Mouse (Mus musculus) embryonic facial prominence, embryonic 10.5 days (tissue): Measurements from ENCODE around the gene St6galnac3. TPM values are rescaled to one million over a fixed set of nuclear protein-coding genes. Genes with fewer than 3 reads are reported as not detected.
A peak's percentile ranks its signal among the peaks of the same experiment; 100 is the strongest.

Experiments
- DNase-seq: peaks from one replicate; pipeline ENCODE4 v3.0.0-alpha.2; 2017; ENCODE audit warnings: low spot score
- H3K27ac ChIP-seq: fragments of 300-500 bp; sonication (generic); replicated peaks from 2 replicates; pipeline ENCODE4 v1.5.1; 2016; ENCODE audit warnings: mild to moderate bottlenecking
- H3K27me3 ChIP-seq: fragments of 300-500 bp; sonication (generic); replicated peaks from 2 replicates; pipeline ENCODE4 v1.6.1; 2016; ENCODE audit warnings: low read depth, mild to moderate bottlenecking; ENCODE audit not compliant: poor library complexity, severe bottlenecking
- H3K36me3 ChIP-seq: fragments of 300-500 bp; sonication (generic); replicated peaks from 2 replicates; pipeline ENCODE4 v1.6.1; 2016; ENCODE audit warnings: mild to moderate bottlenecking, moderate library complexity
- H3K4me1 ChIP-seq: fragments of 300-500 bp; sonication (generic); 2 replicates; pipeline ENCODE4 v1.6.1; 2016
- H3K4me3 ChIP-seq: fragments of 300-500 bp; sonication (generic); 2 replicates; pipeline ENCODE4 v1.5.1; 2016; ENCODE audit warnings: mild to moderate bottlenecking, moderate library complexity
- H3K9me3 ChIP-seq: fragments of 300-500 bp; sonication (generic); 2 replicates; pipeline ENCODE4 v1.6.1; 2016; ENCODE audit warnings: mild to moderate bottlenecking
- WGBS: fragments of 180-500 bp; shearing (Covaris S2); methylation state at CpG from one replicate; pipeline ENCODE4 v1.1.7; 2016; 5-methylcytosine and 5-hydroxymethylcytosine counted together
- polyA plus RNA-seq: library from polyadenylated mRNA; unstranded; fragments of >200 nt; fragmentation: Nextera tagmentation; extraction: Ambion mirVana; gene quantifications from 2 replicates; pipeline ENCODE4 v1.2.1, GENCODE M21; 2016

Gene St6galnac3
- polyA plus RNA-seq, 1 experiment from 2014 or later = 54.1 TPM

GRCm38 (mm10) chr3:153701752-153702740 lies 22.9 kb downstream of the St6galnac3 start:
- Histone ChIP-seq H3K27ac (peak overlapping the region; percentile 63), H3K36me3 (peaks cover 27% of the 10 kb centered on the region; the same call in 1 of the 2 replicates), H3K4me3 (no peak overlapping the region), H3K4me1 (peaks cover 87% of the 10 kb centered on the region), H3K9me3 (no peaks in the 10 kb centered on the region), H3K27me3 (no peaks in the 10 kb centered on the region)
- DNase-seq = peak; percentile 35
- WGBS = 46% methylated on average over 15 of the region's 15 CpGs

DNA sequence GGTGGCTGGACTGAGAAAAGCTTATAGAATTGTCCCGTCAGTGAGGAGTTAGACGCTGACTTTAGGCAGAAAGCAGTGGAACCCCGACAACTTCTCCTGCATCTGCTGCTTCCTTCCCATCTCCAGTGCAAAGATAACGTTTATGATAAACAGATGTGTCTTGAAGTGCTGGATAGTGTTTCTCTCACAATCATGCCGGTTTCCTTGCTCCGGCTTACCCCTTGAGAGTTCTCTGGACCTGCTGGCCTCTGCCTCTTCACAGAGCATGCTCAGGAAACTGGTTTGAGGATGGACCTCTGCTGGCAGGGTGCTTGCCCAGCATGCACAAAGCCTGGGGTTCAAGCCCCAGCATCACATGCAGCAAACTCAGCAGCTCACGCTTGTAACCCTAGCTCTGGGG lies 23.8 kb downstream of the St6galnac3 start:
- Histone ChIP-seq H3K27me3 (no peaks in the 10 kb centered on the region), H3K36me3 (peaks cover 27% of the 10 kb centered on the region; the same call in 1 of the 2 replicates), H3K27ac (peak overlapping the region; percentile 63; the same call in 1 of the 2 replicates), H3K4me1 (peaks cover 79% of the 10 kb centered on the region), H3K4me3 (no peak overlapping the region), H3K9me3 (no peaks in the 10 kb centered on the region)
- DNase-seq = peak; percentile 35
- WGBS = 44% methylated on average over 7 of the region's 7 CpGs

GRCm38 (mm10) chr3:153699086-153699485 lies 25.9 kb downstream of the St6galnac3 start:
- Histone ChIP-seq H3K27me3 (no peaks in the 10 kb centered on the region), H3K36me3 (peaks cover 26% of the 10 kb centered on the region), H3K27ac (no peak overlapping the region), H3K9me3 (no peaks in the 10 kb centered on the region), H3K4me1 (peaks cover 69% of the 10 kb centered on the region), H3K4me3 (no peak overlapping the region)
- 71% methylated on average over 8 of the region's 8 CpGs for WGBS
- DNase-seq = no peak

DNA sequence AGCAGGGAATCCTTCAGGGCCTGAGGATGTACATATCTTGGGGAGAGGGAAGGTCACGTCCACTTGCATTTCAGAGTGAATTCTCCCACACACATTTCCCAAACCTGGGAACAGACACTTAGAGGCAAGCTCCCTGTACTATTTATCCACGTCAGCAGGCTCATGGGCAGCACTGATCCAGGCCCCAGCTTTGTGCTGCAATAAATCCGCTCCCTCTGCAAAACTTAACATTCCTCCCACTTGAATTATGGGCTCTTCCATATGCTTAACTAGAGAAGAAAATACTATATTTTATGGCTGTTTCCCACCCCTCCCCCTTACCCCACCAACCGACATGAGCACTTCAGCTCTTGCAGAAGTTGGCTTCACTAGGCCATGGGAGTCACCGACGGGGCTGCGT lies 32.0 kb downstream of the St6galnac3 start:
- Histone ChIP-seq H3K27ac (peak overlapping the region; percentile 75), H3K36me3 (peaks cover 11% of the 10 kb centered on the region), H3K9me3 (no peaks in the 10 kb centered on the region), H3K4me3 (no peak overlapping the region), H3K27me3 (no peaks in the 10 kb centered on the region), H3K4me1 (peaks cover 67% of the 10 kb centered on the region)
- WGBS = 66% methylated on average over 7 of the region's 7 CpGs
- no peak for DNase-seq

GRCm38 (mm10) chr3:153692206-153692813 lies 32.7 kb downstream of the St6galnac3 start:
- peak; percentile 49 for DNase-seq
- Histone ChIP-seq H3K36me3 (peaks cover 7% of the 10 kb centered on the region), H3K4me1 (peaks cover 62% of the 10 kb centered on the region), H3K27me3 (no peaks in the 10 kb centered on the region), H3K4me3 (no peak overlapping the region), H3K27ac (peak overlapping the region; percentile 75), H3K9me3 (no peaks in the 10 kb centered on the region)
- WGBS = 29% methylated on average over 11 of the region's 11 CpGs

- 24% methylated on average over 4 of the region's 4 CpGs for WGBS
- peak overlapping the region; percentile 75 for H3K27ac ChIP-seq
Observed at GRCm38 (mm10) chr3:153691537-153691936, 33.4 kb downstream of the St6galnac3 start.

DNA sequence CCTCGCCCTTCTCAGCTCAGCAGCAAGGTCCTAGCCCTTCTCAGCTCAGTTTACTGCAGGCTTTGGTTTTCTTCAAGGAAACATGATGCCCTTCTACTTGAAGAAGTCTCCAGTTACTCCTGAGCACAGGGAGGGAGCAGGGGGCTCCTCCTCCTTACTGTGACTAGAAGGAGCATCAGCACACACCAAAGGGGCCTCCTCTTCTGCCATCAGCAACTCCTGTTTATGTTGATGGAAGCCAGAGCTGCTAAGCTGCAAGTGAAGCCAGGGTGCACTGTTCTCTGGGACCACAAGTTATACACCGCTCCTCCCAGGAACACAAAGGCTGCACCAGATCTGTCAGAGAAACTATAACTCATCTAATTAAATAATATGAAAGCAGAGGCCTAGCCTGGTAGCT lies 34.4 kb downstream of the St6galnac3 start:
- Histone ChIP-seq H3K4me3 (no peak overlapping the region), H3K4me1 (peaks cover 59% of the 10 kb centered on the region), H3K27me3 (no peaks in the 10 kb centered on the region), H3K9me3 (no peaks in the 10 kb centered on the region), H3K27ac (peak overlapping the region; percentile 79), H3K36me3 (peaks cover 7% of the 10 kb centered on the region)
- peak; percentile 56 for DNase-seq
- 51% methylated on average over 2 of the region's 2 CpGs for WGBS

More at GRCm38 (mm10) chr3:153691537-153691936, 33.4 kb downstream of the St6galnac3 start:
- no peak overlapping the region for H3K4me3 ChIP-seq
- H3K9me3 ChIP-seq = no peaks in the 10 kb centered on the region
- peak; percentile 33 for DNase-seq
- H3K27me3 ChIP-seq = no peaks in the 10 kb centered on the region
- peaks cover 7% of the 10 kb centered on the region for H3K36me3 ChIP-seq
- peaks cover 59% of the 10 kb centered on the region for H3K4me1 ChIP-seq

DNA sequence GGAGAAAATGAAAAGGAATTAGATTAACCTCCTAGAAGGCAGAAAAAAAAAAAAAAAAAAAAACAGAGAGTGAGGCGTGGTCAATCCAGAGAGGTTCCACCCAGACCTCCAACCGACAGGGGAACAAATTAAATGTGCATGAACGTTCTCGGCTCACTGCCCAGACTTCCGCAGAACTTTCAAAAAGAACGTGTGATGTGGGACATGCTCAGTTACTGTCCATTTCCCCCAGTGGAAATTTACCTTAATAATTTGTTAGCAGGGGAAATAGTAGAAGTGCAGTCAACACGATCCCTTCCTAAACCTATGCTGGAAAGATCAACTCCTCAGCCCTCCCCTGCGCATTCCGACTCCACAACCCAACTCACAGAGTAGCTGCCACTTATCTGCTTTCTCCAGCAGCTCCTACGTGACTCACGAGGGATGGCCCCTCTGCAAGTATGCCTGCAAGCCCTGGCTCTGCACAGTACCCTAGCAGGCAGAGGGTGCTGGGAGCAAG lies 35.1 kb downstream of the St6galnac3 start:
- WGBS = 65% methylated on average over 11 of the region's 11 CpGs
- DNase-seq = no peak
- peak overlapping the region; percentile 79 for H3K27ac ChIP-seq
- no peak overlapping the region for H3K4me3 ChIP-seq
- no peaks in the 10 kb centered on the region for H3K9me3 ChIP-seq
- peaks cover under 1% of the 10 kb centered on the region for H3K36me3 ChIP-seq
- peaks cover 59% of the 10 kb centered on the region for H3K4me1 ChIP-seq
- no peaks in the 10 kb centered on the region for H3K27me3 ChIP-seq

DNA sequence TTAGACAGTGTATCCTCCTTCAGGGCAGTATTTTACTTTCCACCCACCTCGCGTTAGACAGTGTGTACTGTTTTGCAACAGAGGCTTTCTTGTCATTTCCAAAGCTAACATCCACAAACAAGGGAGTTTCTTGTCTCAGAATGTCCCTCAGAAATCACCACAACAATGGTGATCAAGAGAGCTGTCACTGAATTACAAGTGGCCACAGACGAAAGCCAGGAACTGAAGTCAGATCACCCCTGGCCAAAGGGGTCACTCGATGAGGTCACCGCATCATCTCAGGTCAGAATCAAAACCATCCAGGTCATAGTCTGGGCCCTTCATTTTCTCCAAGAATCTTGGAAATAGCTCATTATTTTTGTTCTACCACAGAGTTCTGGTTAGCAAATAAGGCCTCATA lies 37.1 kb downstream of the St6galnac3 start:
- no peak overlapping the region for H3K4me3 ChIP-seq
- no peak for DNase-seq
- H3K9me3 ChIP-seq = no peaks in the 10 kb centered on the region
- WGBS = 68% methylated on average over 5 of the region's 5 CpGs
- no peaks in the 10 kb centered on the region for H3K27me3 ChIP-seq
- H3K4me1 ChIP-seq = peaks cover 56% of the 10 kb centered on the region
- no peak overlapping the region for H3K27ac ChIP-seq
- H3K36me3 ChIP-seq = no peaks in the 10 kb centered on the region

- Histone ChIP-seq H3K27ac (no peak overlapping the region), H3K4me1 (peaks cover 31% of the 10 kb centered on the region), H3K36me3 (0 out of 2 replicates have a peak, but pooled peaks cover 3% of the 10 kb centered on the region), H3K4me3 (no peak overlapping the region), H3K27me3 (no peaks in the 10 kb centered on the region), H3K9me3 (no peaks in the 10 kb centered on the region)
- 83% methylated on average over 1 of the region's 1 CpGs for WGBS
- DNase-seq = no peak
Observed at GRCm38 (mm10) chr3:153684909-153685308, 40.1 kb downstream of the St6galnac3 start.

DNA sequence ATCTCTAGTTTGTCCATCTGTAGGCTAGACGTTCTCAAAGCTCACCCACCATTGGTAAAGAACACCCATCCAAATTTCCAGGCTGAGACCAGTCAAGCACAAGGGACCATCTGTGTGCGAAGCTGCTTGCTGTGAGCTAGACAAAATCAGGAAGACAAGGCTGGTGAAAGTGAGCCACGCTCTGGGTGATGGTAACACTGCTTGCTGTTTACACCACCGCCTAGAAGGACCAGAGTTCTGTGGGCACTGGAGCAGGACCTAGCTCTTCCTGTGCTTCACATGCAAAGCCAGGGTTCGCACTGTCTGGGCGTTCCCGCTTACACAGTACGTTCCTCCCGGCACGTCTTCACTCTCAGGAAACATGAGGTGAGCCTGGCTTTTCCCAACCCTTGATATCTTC lies 42.7 kb downstream of the St6galnac3 start:
- WGBS = 95% methylated on average over 10 of the region's 10 CpGs
- no peak for DNase-seq
- no peak overlapping the region for H3K4me3 ChIP-seq
- H3K36me3 ChIP-seq = 0 out of 2 replicates have a peak, but pooled peaks cover 3% of the 10 kb centered on the region
- no peaks in the 10 kb centered on the region for H3K9me3 ChIP-seq
- no peak overlapping the region for H3K27ac ChIP-seq
- no peaks in the 10 kb centered on the region for H3K27me3 ChIP-seq
- peaks cover 21% of the 10 kb centered on the region for H3K4me1 ChIP-seq

DNA sequence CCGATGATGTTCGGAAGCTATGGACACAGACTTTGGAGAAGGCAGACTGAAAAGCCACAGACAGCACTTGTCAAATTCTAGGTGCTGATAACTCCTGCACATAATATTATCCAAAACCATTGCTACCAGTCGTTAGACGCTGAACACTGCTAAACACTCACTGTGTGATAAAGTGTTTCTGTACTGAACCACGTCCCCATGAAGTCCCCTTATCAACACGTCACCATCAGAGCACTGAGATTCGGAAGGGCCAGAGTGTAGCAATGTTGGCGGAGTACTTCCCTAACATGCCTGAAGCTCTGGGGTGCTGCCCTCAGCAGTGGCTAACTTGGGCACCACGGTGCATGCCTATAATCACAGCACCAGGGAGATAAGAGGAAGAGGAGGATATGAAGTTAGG lies 43.3 kb downstream of the St6galnac3 start:
- Histone ChIP-seq H3K36me3 (0 out of 2 replicates have a peak, but pooled peaks cover 3% of the 10 kb centered on the region), H3K27ac (no peak overlapping the region), H3K4me3 (no peak overlapping the region), H3K4me1 (peaks cover 27% of the 10 kb centered on the region), H3K27me3 (no peaks in the 10 kb centered on the region), H3K9me3 (no peaks in the 10 kb centered on the region)
- WGBS = 93% methylated on average over 9 of the region's 9 CpGs
- no peak for DNase-seq
